Mouse (Mus musculus): ENCODE data around the gene Ppp4c. TPM values are rescaled to one million over a fixed set of nuclear protein-coding genes. Genes with fewer than 3 reads are reported as not detected.

Gene Ppp4c
- polyA plus RNA-seq (2015; fragmentation: Nextera tagmentation; extraction: Ambion mirVana): 129 and 149 TPM in 2 replicates

GRCm38 (mm10) chr7:126791851-126792720, at the start of gene Ppp4c:
Ppp4c (minus strand) TSS chr7:126792496.

GRCm38 (mm10) chr7:126831539-126831938, 39.2 kb upstream of the Ppp4c start, which contains the start of gene 4930451I11Rik:
4930451I11Rik (minus strand) TSS chr7:126831639.

GRCm38 (mm10) chr7:126797411-126798126, 5.3 kb upstream of the Ppp4c start, which contains the start of gene Fam57b:
Fam57b (plus strand) TSS chr7:126797668.

GRCm38 (mm10) chr7:126780971-126781635, 11.2 kb downstream of the Ppp4c start, which contains the start of gene Tbx6:
Tbx6 (plus strand) TSS chr7:126781483.

GRCm38 (mm10) chr7:126776598-126777057, 15.7 kb downstream of the Ppp4c start, which contains the start of gene Ypel3:
Ypel3 (plus strand) TSS chr7:126776955.

GRCm38 (mm10) chr7:126766201-126766600, 26.1 kb downstream of the Ppp4c start, which contains the start of gene Gdpd3:
Gdpd3 (plus strand) TSS chr7:126766334.

GRCm38 (mm10) chr7:126759050-126759671, 33.1 kb downstream of the Ppp4c start, which contains the start of gene Mapk3:
Mapk3 (plus strand) TSS chr7:126759601.

Other genes with a start within 250 kb of the Ppp4c start
- gene Eif3c, start 226.1 kb downstream of the Ppp4c start, polyA plus RNA-seq (2015; fragmentation: Nextera tagmentation; extraction: Ambion mirVana): 185 and 204 TPM in 2 replicates
- gene Apobr, start 207.6 kb downstream of the Ppp4c start, polyA plus RNA-seq (2015; fragmentation: Nextera tagmentation; extraction: Ambion mirVana): 0.47 and 0.98 TPM in 2 replicates
- 27.0 and 28.3 TPM in 2 replicates for gene Cln3, start 206.7 kb downstream of the Ppp4c start, polyA plus RNA-seq (2015; fragmentation: Nextera tagmentation; extraction: Ambion mirVana)
- gene Il27, start 197.6 kb downstream of the Ppp4c start, polyA plus RNA-seq (2015; fragmentation: Nextera tagmentation; extraction: Ambion mirVana): not detected in 2 replicates
- gene Nupr1, start 161.6 kb downstream of the Ppp4c start, polyA plus RNA-seq (2015; fragmentation: Nextera tagmentation; extraction: Ambion mirVana): 22.9 and 33.6 TPM in 2 replicates
- gene Sgf29, start 143.2 kb downstream of the Ppp4c start, polyA plus RNA-seq (2015; fragmentation: Nextera tagmentation; extraction: Ambion mirVana): 44.2 and 55.6 TPM in 2 replicates
- gene Sult1a1, start 116.1 kb downstream of the Ppp4c start, polyA plus RNA-seq (2015; fragmentation: Nextera tagmentation; extraction: Ambion mirVana): 14.9 and 22.4 TPM in 2 replicates
- gene Bola2, start 97.1 kb downstream of the Ppp4c start, polyA plus RNA-seq (2015; fragmentation: Nextera tagmentation; extraction: Ambion mirVana): 164 and 178 TPM in 2 replicates
- gene Slx1b, start 96.7 kb downstream of the Ppp4c start, polyA plus RNA-seq (2015; fragmentation: Nextera tagmentation; extraction: Ambion mirVana): 12.0 and 12.8 TPM in 2 replicates
- 109 and 127 TPM in 2 replicates for gene Coro1a, start 84.7 kb downstream of the Ppp4c start, polyA plus RNA-seq (2015; fragmentation: Nextera tagmentation; extraction: Ambion mirVana)
- gene Mapk3, start 32.9 kb downstream of the Ppp4c start, polyA plus RNA-seq (2015; fragmentation: Nextera tagmentation; extraction: Ambion mirVana): 104 and 106 TPM in 2 replicates
- 1.1 and 1.2 TPM in 2 replicates for gene Gdpd3, start 26.2 kb downstream of the Ppp4c start, polyA plus RNA-seq (2015; fragmentation: Nextera tagmentation; extraction: Ambion mirVana)
- gene Ypel3, start 15.5 kb downstream of the Ppp4c start, polyA plus RNA-seq (2015; fragmentation: Nextera tagmentation; extraction: Ambion mirVana): 255 and 259 TPM in 2 replicates
- gene Tbx6, start 11.0 kb downstream of the Ppp4c start, polyA plus RNA-seq (2015; fragmentation: Nextera tagmentation; extraction: Ambion mirVana): 0.31 and 0.47 TPM in 2 replicates
- 43.9 and 56.4 TPM in 2 replicates for gene Fam57b, start 5.2 kb upstream of the Ppp4c start, polyA plus RNA-seq (2015; fragmentation: Nextera tagmentation; extraction: Ambion mirVana)
- gene 4930451I11Rik, start 39.1 kb upstream of the Ppp4c start, polyA plus RNA-seq (2015; fragmentation: Nextera tagmentation; extraction: Ambion mirVana): 0.65 TPM in 1 of 2 replicates, not detected in the other
- 60.9 and 64.7 TPM in 2 replicates for gene Doc2a, start 54.9 kb upstream of the Ppp4c start, polyA plus RNA-seq (2015; fragmentation: Nextera tagmentation; extraction: Ambion mirVana)
- 17.0 and 23.3 TPM in 2 replicates for gene Hirip3, start 69.5 kb upstream of the Ppp4c start, polyA plus RNA-seq (2015; fragmentation: Nextera tagmentation; extraction: Ambion mirVana)
- 78.5 and 82.2 TPM in 2 replicates for gene Ino80e, start 69.9 kb upstream of the Ppp4c start, polyA plus RNA-seq (2015; fragmentation: Nextera tagmentation; extraction: Ambion mirVana)
- gene Taok2, start 92.2 kb upstream of the Ppp4c start, polyA plus RNA-seq (2015; fragmentation: Nextera tagmentation; extraction: Ambion mirVana): 39.4 and 47.0 TPM in 2 replicates
- gene Tmem219, start 130.4 kb upstream of the Ppp4c start, polyA plus RNA-seq (2015; fragmentation: Nextera tagmentation; extraction: Ambion mirVana): 40.7 and 41.1 TPM in 2 replicates
- gene Kctd13, start 136.4 kb upstream of the Ppp4c start, polyA plus RNA-seq (2015; fragmentation: Nextera tagmentation; extraction: Ambion mirVana): 129 and 134 TPM in 2 replicates
- gene Asphd1, start 157.1 kb upstream of the Ppp4c start, polyA plus RNA-seq (2015; fragmentation: Nextera tagmentation; extraction: Ambion mirVana): 13.0 and 20.5 TPM in 2 replicates
- 80.0 and 106 TPM in 2 replicates for gene Sez6l2, start 158.1 kb upstream of the Ppp4c start, polyA plus RNA-seq (2015; fragmentation: Nextera tagmentation; extraction: Ambion mirVana)
- 137 and 157 TPM in 2 replicates for gene Cdipt, start 183.4 kb upstream of the Ppp4c start, polyA plus RNA-seq (2015; fragmentation: Nextera tagmentation; extraction: Ambion mirVana)
- gene Cdiptos, start 183.6 kb upstream of the Ppp4c start, polyA plus RNA-seq (2015; fragmentation: Nextera tagmentation; extraction: Ambion mirVana): 0.50 and 1.1 TPM in 2 replicates
- 4.9 and 5.9 TPM in 2 replicates for gene Mvp, start 222.1 kb upstream of the Ppp4c start, polyA plus RNA-seq (2015; fragmentation: Nextera tagmentation; extraction: Ambion mirVana)
- 0.70 TPM in 1 of 2 replicates, not detected in the other for gene Pagr1b, start 224.0 kb upstream of the Ppp4c start, polyA plus RNA-seq (2015; fragmentation: Nextera tagmentation; extraction: Ambion mirVana)
- 23.1 and 63.2 TPM in 2 replicates for gene Pagr1a, start 224.9 kb upstream of the Ppp4c start, polyA plus RNA-seq (2015; fragmentation: Nextera tagmentation; extraction: Ambion mirVana)
- 36.5 and 56.8 TPM in 2 replicates for gene Gm42742, start 228.6 kb upstream of the Ppp4c start, polyA plus RNA-seq (2015; fragmentation: Nextera tagmentation; extraction: Ambion mirVana)
- gene Prrt2, start 228.7 kb upstream of the Ppp4c start, polyA plus RNA-seq (2015; fragmentation: Nextera tagmentation; extraction: Ambion mirVana): 128 and 150 TPM in 2 replicates
- 88.1 and 104 TPM in 2 replicates for gene Maz, start 234.5 kb upstream of the Ppp4c start, polyA plus RNA-seq (2015; fragmentation: Nextera tagmentation; extraction: Ambion mirVana)
- 13.7 and 20.7 TPM in 2 replicates for gene Kif22, start 250.0 kb upstream of the Ppp4c start, polyA plus RNA-seq (2015; fragmentation: Nextera tagmentation; extraction: Ambion mirVana)